In genomic region chr8:114932071-114932630, GRCm38 (mm10) we compare ENCODE assay signal across 9 mouse cellular contexts.
DNase-seq lines count a peak whose midpoint lies in the region; ATAC-seq and TF ChIP-seq lines count a peak whose summit lies in the region.
"Had no signal": no experiment of that assay in that cellular context is flagged by ENCODE, and none has a peak within 500 bp of the region (broad histone marks: within the 10 kb centered on the region; RNA-seq: fewer than 3 reads in every experiment).

No protein-coding gene starts in this region.

- no peak overlapping the region for H3K4me3 ChIP-seq in kidney, embryonic 16.5 days (ENCODE audit: low read length)
- H3K4me3 ChIP-seq in embryonic facial prominence, embryonic 15.5 days (replicated peaks) = no peak overlapping the region
- H3K4me3 ChIP-seq in intestine, postnatal 0 days (ENCODE audit: low read depth, low read length) = no peak overlapping the region
- no peak overlapping the region for H3K4me3 ChIP-seq in stomach, embryonic 14.5 days (ENCODE audit: low read depth, low read length)
- H3K4me3 ChIP-seq: liver, embryonic 15.5 days had no signal

- ATAC-seq in kidney, embryonic 16.5 days (ENCODE audit: low FRiP score, low TSS enrichment) = no peak; the same call in 1 of the 2 replicates
- ATAC-seq in embryonic facial prominence, embryonic 15.5 days (ENCODE audit: insufficient number of reproducible peaks, low FRiP score, low TSS enrichment, low read depth) = no peak; the same call in 1 of the 2 replicates
- no peak for ATAC-seq in intestine, postnatal 0 days
- ATAC-seq in stomach, embryonic 14.5 days (ENCODE audit: insufficient number of reproducible peaks, insufficient read depth, low FRiP score, low read depth) = no peak

- no peaks in the 10 kb centered on the region for H3K36me3 ChIP-seq in kidney, embryonic 16.5 days (ENCODE audit: insufficient read depth, low read length)
- H3K36me3 ChIP-seq in embryonic facial prominence, embryonic 15.5 days = no peaks in the 10 kb centered on the region
- H3K36me3 ChIP-seq in intestine, postnatal 0 days (ENCODE audit: control insufficient read depth, insufficient read depth) = no peaks in the 10 kb centered on the region
- H3K36me3 ChIP-seq in stomach, embryonic 14.5 days (ENCODE audit: control insufficient read depth, insufficient read depth, low read length) = no peaks in the 10 kb centered on the region
- H3K36me3 ChIP-seq: liver, embryonic 15.5 days had no signal

- intact Hi-C loops in left cerebral cortex, postnatal 4 days (cut with DNase I) = no loop called here

- no peak overlapping the region for H3K27ac ChIP-seq in kidney, embryonic 16.5 days (ENCODE audit: low read length)
- H3K27ac ChIP-seq in embryonic facial prominence, embryonic 15.5 days (replicated peaks) = peak overlapping the region; percentile 66
- no peak overlapping the region for H3K27ac ChIP-seq in intestine, postnatal 0 days (ENCODE audit: low read depth, low read length)
- peak overlapping the region; percentile 29; the same call in 1 of the 2 replicates for H3K27ac ChIP-seq in stomach, embryonic 14.5 days (ENCODE audit: low read length)
- H3K27ac ChIP-seq: liver, embryonic 15.5 days had no signal

- no peaks in the 10 kb centered on the region for H3K27me3 ChIP-seq in kidney, embryonic 16.5 days (ENCODE audit: insufficient read depth, low read length)
- H3K27me3 ChIP-seq in embryonic facial prominence, embryonic 15.5 days = 0 out of 2 replicates have a peak, but pooled peaks cover 3% of the 10 kb centered on the region
- H3K27me3 ChIP-seq in intestine, postnatal 0 days (replicated peaks; ENCODE audit: control insufficient read depth, insufficient read depth, low read length) = no peaks in the 10 kb centered on the region
- H3K27me3 ChIP-seq in stomach, embryonic 14.5 days (ENCODE audit: control insufficient read depth, insufficient read depth, low read length) = no peaks in the 10 kb centered on the region
- H3K27me3 ChIP-seq: liver, embryonic 15.5 days had no signal

- no peak overlapping the region for H3K9ac ChIP-seq in kidney, embryonic 16.5 days (replicated peaks; ENCODE audit: low read length)
- H3K9ac ChIP-seq in embryonic facial prominence, embryonic 15.5 days = no peak overlapping the region
- no peak overlapping the region for H3K9ac ChIP-seq in intestine, postnatal 0 days (ENCODE audit: low read depth, low read length)
- no peak overlapping the region for H3K9ac ChIP-seq in stomach, embryonic 14.5 days (replicated peaks; ENCODE audit: low read depth, low read length)
- H3K9ac ChIP-seq: liver, embryonic 15.5 days had no signal

- DNase-seq in kidney, adult 11 months = no peak
- DNase-seq in right cerebral cortex, adult 18-20 months = no peak
- DNase-seq in layer of hippocampus, adult 9-10 months (ENCODE audit: low spot score) = no peak
- no peak for DNase-seq in left cerebral cortex, postnatal 4 days

- WGBS in kidney, embryonic 16.5 days = 40% methylated on average over 18 of the region's 18 CpGs
- WGBS in embryonic facial prominence, embryonic 15.5 days = 9% methylated on average over 18 of the region's 18 CpGs
- WGBS in intestine, postnatal 0 days = 44% methylated on average over 18 of the region's 18 CpGs
- WGBS in stomach, embryonic 14.5 days = 18% methylated on average over 18 of the region's 18 CpGs

- TF ChIP-seq CTCF in intestine, postnatal 0 days (IDR thresholded peaks at IDR 0.05; ENCODE audit: low read depth) = no peak

- H3K4me2 ChIP-seq in kidney, embryonic 16.5 days (replicated peaks; ENCODE audit: low read depth, low read length) = peak overlapping the region; percentile 22
- H3K4me2 ChIP-seq in embryonic facial prominence, embryonic 15.5 days (replicated peaks) = peak overlapping the region; percentile 38
- peak overlapping the region; percentile 27 for H3K4me2 ChIP-seq in intestine, postnatal 0 days (replicated peaks; ENCODE audit: low read depth)
- H3K4me2 ChIP-seq in stomach, embryonic 14.5 days (replicated peaks; ENCODE audit: low read depth, low read length) = peak overlapping the region; percentile 12; the same call in 1 of the 2 replicates
- H3K4me2 ChIP-seq: liver, embryonic 15.5 days had no signal

- H3K4me1 ChIP-seq in kidney, embryonic 16.5 days (ENCODE audit: insufficient read depth, low read length) = peaks cover 21% of the 10 kb centered on the region
- H3K4me1 ChIP-seq in embryonic facial prominence, embryonic 15.5 days = peaks cover 26% of the 10 kb centered on the region
- no peaks in the 10 kb centered on the region for H3K4me1 ChIP-seq in intestine, postnatal 0 days (replicated peaks; ENCODE audit: control insufficient read depth, insufficient read depth, low read length)
- peaks cover 13% of the 10 kb centered on the region; the same call in 1 of the 2 replicates for H3K4me1 ChIP-seq in stomach, embryonic 14.5 days (ENCODE audit: control insufficient read depth, insufficient read depth, low read length)
- H3K4me1 ChIP-seq: liver, embryonic 15.5 days had no signal

- no peaks in the 10 kb centered on the region; the same call in 1 of the 2 replicates for H3K9me3 ChIP-seq in kidney, embryonic 16.5 days (ENCODE audit: low read length)
- H3K9me3 ChIP-seq in embryonic facial prominence, embryonic 15.5 days (replicated peaks) = no peaks in the 10 kb centered on the region
- no peaks in the 10 kb centered on the region for H3K9me3 ChIP-seq in intestine, postnatal 0 days (ENCODE audit: control insufficient read depth)
- no peaks in the 10 kb centered on the region; the same call in 1 of the 2 replicates for H3K9me3 ChIP-seq in stomach, embryonic 14.5 days (ENCODE audit: control insufficient read depth, low read depth, low read length)
- H3K9me3 ChIP-seq: liver, embryonic 15.5 days had no signal

Comparison
In these comparisons a context has a peak if more than half of its experiments do, and no peak if none do; other contexts are left out.
1. H3K27ac ChIP-seq: peak in embryonic facial prominence, embryonic 15.5 days (single experiment) and stomach, embryonic 14.5 days (single experiment); none in kidney, embryonic 16.5 days (single experiment) and intestine, postnatal 0 days (single experiment).
2. Peak in every context shown above with its lines, with median percentiles within 50 percentile points of each other: H3K4me2 ChIP-seq.